ENCODE assay signal across 9 mouse cellular contexts in genomic region chr2:18031271-18031821, GRCm38 (mm10). TPM values are rescaled to one million over a fixed set of nuclear protein-coding genes. Genes with fewer than 3 reads are reported as not detected.
A peak's percentile ranks its signal among the peaks of the same experiment; 100 is the strongest.
DNase-seq lines count a peak whose midpoint lies in the region; ATAC-seq and TF ChIP-seq lines count a peak whose summit lies in the region.
"Had no signal": no experiment of that assay in that cellular context is flagged by ENCODE, and none has a peak within 500 bp of the region (broad histone marks: within the 10 kb centered on the region; RNA-seq: fewer than 3 reads in every experiment).

No protein-coding gene starts in this region.

- DNase-seq in left cerebral cortex, postnatal 36 days (ENCODE audit: low spot score in 2 of 2) = peak; percentile 45 to 57
- no peak for DNase-seq in left cerebral cortex, adult 8-10 months (ENCODE audit: low spot score in 2 of 2)
- DNase-seq in heart, adult 2 months = peak; percentile 54 to 66
- DNase-seq in kidney, adult 2 months = peak; percentile 70
- DNase-seq in midbrain, embryonic 11.5 days (ENCODE audit: low spot score, missing footprints) = peak; percentile 97
- no peak for DNase-seq in frontal cortex, postnatal 10 days (ENCODE audit: low spot score in 2 of 2)
- no peak for DNase-seq in ovary, postnatal 14 days (ENCODE audit: low spot score)

- H3K36me3 ChIP-seq in heart, adult 2 months (ENCODE audit: control insufficient read depth, insufficient read depth, low read length) = no peaks in the 10 kb centered on the region
- H3K36me3 ChIP-seq in kidney, adult 2 months (ENCODE audit: control insufficient read depth, insufficient read depth, low read length) = no peaks in the 10 kb centered on the region
- H3K36me3 ChIP-seq in midbrain, embryonic 11.5 days (ENCODE audit: control insufficient read depth, insufficient read depth, low read length) = no peaks in the 10 kb centered on the region

- intact Hi-C loops in left cerebral cortex, postnatal 36 days (cut with DNase I) = loop anchor here (2.0 kb wide), 1 partner anchor 15 kb away; no protein-coding TSS in a partner anchor
- intact Hi-C loops in heart, adult 2 months (cut with DNase I) = loop anchor here (1.0 to 5.0 kb wide), 2 partner anchors 32 to 661 kb away; partner anchors contain the start of gene Spag6

- H3K27ac ChIP-seq in bone marrow macrophage, adult 2 months (ENCODE audit: insufficient read depth, low read depth, low read length) = no peak overlapping the region
- H3K27ac ChIP-seq in heart, adult 2 months = peak overlapping the region; percentile 72
- H3K27ac ChIP-seq in kidney, adult 2 months (ENCODE audit: insufficient read depth, low read depth, low read length) = peak overlapping the region; percentile 27
- peak overlapping the region; percentile 85 for H3K27ac ChIP-seq in midbrain, embryonic 11.5 days (ENCODE audit: low read depth, low read length)

- peak overlapping the region; percentile 11; the same call in 1 of the 2 replicates for H3K4me3 ChIP-seq in bone marrow macrophage, adult 2 months (ENCODE audit: insufficient read depth, low read length)
- H3K4me3 ChIP-seq in heart, adult 2 months = peak overlapping the region; percentile 63
- H3K4me3 ChIP-seq in kidney, adult 2 months (ENCODE audit: insufficient read depth, low read depth, low read length) = peak overlapping the region; percentile 31
- peak overlapping the region; percentile 42 for H3K4me3 ChIP-seq in midbrain, embryonic 11.5 days (ENCODE audit: low read depth, low read length)

- no peaks in the 10 kb centered on the region for H3K4me1 ChIP-seq in bone marrow macrophage, adult 2 months (ENCODE audit: control insufficient read depth, insufficient read depth, low read length)
- peaks cover 3% of the 10 kb centered on the region for H3K4me1 ChIP-seq in heart, adult 2 months (ENCODE audit: control insufficient read depth, insufficient read depth, low read length)
- H3K4me1 ChIP-seq in kidney, adult 2 months (ENCODE audit: control insufficient read depth, insufficient read depth, low read length) = peaks cover 11% of the 10 kb centered on the region; the same call in 1 of the 2 replicates
- peaks cover 47% of the 10 kb centered on the region for H3K4me1 ChIP-seq in midbrain, embryonic 11.5 days (ENCODE audit: control insufficient read depth, insufficient read depth, low read length)

- 11% methylated on average over 26 of the region's 26 CpGs for WGBS in heart, adult 2 months
- 19% methylated on average over 26 of the region's 26 CpGs for WGBS in kidney, adult 2 months
- WGBS in midbrain, embryonic 11.5 days = 0% methylated on average over 26 of the region's 26 CpGs

- TF ChIP-seq EP300 in heart, adult 2 months (IDR thresholded peaks at IDR 0.05; ENCODE audit: insufficient read depth, low read depth, low read length) = no peak

- H3K4me2 ChIP-seq in midbrain, embryonic 11.5 days = peak overlapping the region; percentile 99

- H3K9me3 ChIP-seq in midbrain, embryonic 11.5 days (ENCODE audit: control insufficient read depth, low read length) = no peaks in the 10 kb centered on the region

- peak overlapping the region; percentile 79 for H3K9ac ChIP-seq in heart, adult 2 months (ENCODE audit: low read depth, low read length)
- H3K9ac ChIP-seq in midbrain, embryonic 11.5 days (ENCODE audit: low read length) = peak overlapping the region; percentile 98

- no peaks in the 10 kb centered on the region for H3K79me2 ChIP-seq in heart, adult 2 months (replicated peaks; ENCODE audit: control insufficient read depth, insufficient read depth, low read length)

- no peak for TF ChIP-seq CTCF in bone marrow macrophage, adult 2 months (IDR thresholded peaks at IDR 0.05; ENCODE audit: low read depth, low read length)
- TF ChIP-seq CTCF in heart, adult 2 months (IDR thresholded peaks at IDR 0.05) = no peak
- no peak for TF ChIP-seq CTCF in kidney, adult 2 months (conservative IDR thresholded peaks at IDR 0.05; ENCODE audit: insufficient read depth, insufficient read length, low read depth, low read length)

- no peak for ATAC-seq in midbrain, embryonic 11.5 days (ENCODE audit: low FRiP score)

- H3K27me3 ChIP-seq in heart, adult 2 months (ENCODE audit: control insufficient read depth, insufficient read depth, low read length) = no peaks in the 10 kb centered on the region
- H3K27me3 ChIP-seq in kidney, adult 2 months (replicated peaks; ENCODE audit: control insufficient read depth, insufficient read depth, low read length) = no peaks in the 10 kb centered on the region
- no peaks in the 10 kb centered on the region for H3K27me3 ChIP-seq in midbrain, embryonic 11.5 days (ENCODE audit: control insufficient read depth, insufficient read depth, low read length)

- TF ChIP-seq POLR2A in bone marrow macrophage, adult 2 months (IDR thresholded peaks at IDR 0.05; ENCODE audit: borderline replicate concordance, low read depth, low read length) = no peak
- no peak for TF ChIP-seq POLR2A in heart, adult 2 months (IDR thresholded peaks at IDR 0.05; ENCODE audit: insufficient read depth, low read depth, low read length)
- no peak for TF ChIP-seq POLR2A in kidney, adult 2 months (IDR thresholded peaks at IDR 0.05; ENCODE audit: low read depth, low read length)

RNA-seq across cellular contexts. Expression of gene A930004D18Rik, which starts 6.2 kb away (rescaled TPM):
- 1 to 10 TPM; 2.1 to 3.2 TPM for total RNA-seq in left cerebral cortex, postnatal 36 days (2021)
- 1 to 10 TPM; 1.8 to 3.5 (median 2.2) TPM for total RNA-seq in left cerebral cortex, adult 8-10 months (2022)
- polyA plus RNA-seq in bone marrow macrophage, adult 2 months (2012; ENCODE audit: insufficient read depth, insufficient read length, missing spikeins) = not detected in 2 replicates
- total RNA-seq in heart, adult 2 months (2021) = 1 to 10 TPM; 3.4 to 4.5 TPM
- polyA plus RNA-seq in heart, adult 2 months (2012; rRNA removed) = 2.2 and 3.9 TPM in 2 replicates
- 1.7 and 2.8 TPM in 2 replicates for polyA plus RNA-seq in kidney, adult 2 months (2012; rRNA removed)
- 10.5 and 11.6 TPM in 2 replicates for polyA plus RNA-seq in midbrain, embryonic 11.5 days (2014; fragmentation: Nextera tagmentation; extraction: Ambion mirVana)

RNA-seq across cellular contexts. Expression of gene Skida1, which starts 17.5 kb away (rescaled TPM):
- 10 to 100 TPM in 1 of 2 experiments, 1 to 10 TPM in 1; 8.8 to 10.0 TPM for total RNA-seq in left cerebral cortex, postnatal 36 days (2021)
- total RNA-seq in left cerebral cortex, adult 8-10 months (2022) = 10 to 100 TPM in 1 of 4 experiments, 1 to 10 TPM in 3; 7.9 to 10.6 (median 8.5) TPM
- not detected in 2 replicates for polyA plus RNA-seq in bone marrow macrophage, adult 2 months (2012; ENCODE audit: insufficient read depth, insufficient read length, missing spikeins)
- 1 to 10 TPM; 1.7 to 4.5 TPM for total RNA-seq in heart, adult 2 months (2021)
- polyA plus RNA-seq in heart, adult 2 months (2012; rRNA removed) = 2.0 and 3.7 TPM in 2 replicates
- 2.4 and 3.7 TPM in 2 replicates for polyA plus RNA-seq in kidney, adult 2 months (2012; rRNA removed)
- 22.9 and 23.4 TPM in 2 replicates for polyA plus RNA-seq in midbrain, embryonic 11.5 days (2014; fragmentation: Nextera tagmentation; extraction: Ambion mirVana)

RNA-seq across cellular contexts. Expression of gene Mllt10, which starts 23.7 kb away (rescaled TPM):
- total RNA-seq in left cerebral cortex, postnatal 36 days (2021) = 10 to 100 TPM; 49.4 to 57.6 TPM
- total RNA-seq in left cerebral cortex, adult 8-10 months (2022) = 10 to 100 TPM; 53.3 to 62.7 (median 56.5) TPM
- polyA plus RNA-seq in bone marrow macrophage, adult 2 months (2012; ENCODE audit: insufficient read depth, insufficient read length, missing spikeins) = 29.4 and 32.5 TPM in 2 replicates
- total RNA-seq in heart, adult 2 months (2021) = 10 to 100 TPM; 32.5 to 32.8 TPM
- polyA plus RNA-seq in heart, adult 2 months (2012; rRNA removed) = 20.6 and 23.3 TPM in 2 replicates
- 29.3 and 32.7 TPM in 2 replicates for polyA plus RNA-seq in kidney, adult 2 months (2012; rRNA removed)
- polyA plus RNA-seq in midbrain, embryonic 11.5 days (2014; fragmentation: Nextera tagmentation; extraction: Ambion mirVana) = 54.1 and 57.2 TPM in 2 replicates

RNA-seq across cellular contexts. Expression of gene H2al2a, which starts 34.6 kb away (rescaled TPM):
- total RNA-seq in left cerebral cortex, postnatal 36 days (2021) = not detected
- total RNA-seq in left cerebral cortex, adult 8-10 months (2022) = not detected
- polyA plus RNA-seq in bone marrow macrophage, adult 2 months (2012; ENCODE audit: insufficient read depth, insufficient read length, missing spikeins) = not detected in 2 replicates
- not detected for total RNA-seq in heart, adult 2 months (2021)
- 0.51 TPM in 1 of 2 replicates, not detected in the other for polyA plus RNA-seq in heart, adult 2 months (2012; rRNA removed)
- 0.41 TPM in 1 of 2 replicates, not detected in the other for polyA plus RNA-seq in kidney, adult 2 months (2012; rRNA removed)
- polyA plus RNA-seq in midbrain, embryonic 11.5 days (2014; fragmentation: Nextera tagmentation; extraction: Ambion mirVana) = not detected in 2 replicates
- total RNA-seq: layer of hippocampus, adult 18-20 months had no signal

Comparison
In these comparisons a context has a peak if more than half of its experiments do, and no peak if none do; other contexts are left out.
1. DNase-seq: peak in left cerebral cortex, postnatal 36 days (2 of 2), heart, adult 2 months (2 of 2), kidney, adult 2 months (single experiment) and midbrain, embryonic 11.5 days (single experiment); none in left cerebral cortex, adult 8-10 months (0 of 2), frontal cortex, postnatal 10 days (0 of 2) and ovary, postnatal 14 days (single experiment).
2. H3K4me3 ChIP-seq: peak in every context shown above with its lines; median percentile 63 in heart, adult 2 months; 42 in midbrain, embryonic 11.5 days; 31 in kidney, adult 2 months; 11 in bone marrow macrophage, adult 2 months.